Mouse (Mus musculus) embryonic facial prominence, embryonic 10.5 days (tissue): ENCODE measurements around the gene Dusp13. TPM values are rescaled to one million over a fixed set of nuclear protein-coding genes. Genes with fewer than 3 reads are reported as not detected.
A peak's percentile ranks its signal among the peaks of the same experiment; 100 is the strongest.

Experiments used
- DNase-seq: peaks from one replicate; pipeline ENCODE4 v3.0.0-alpha.2; 2017; ENCODE audit warnings: low spot score
- H3K27ac ChIP-seq: fragments of 300-500 bp; sonication (generic); replicated peaks from 2 replicates; pipeline ENCODE4 v1.5.1; 2016; ENCODE audit warnings: mild to moderate bottlenecking
- H3K27me3 ChIP-seq: fragments of 300-500 bp; sonication (generic); replicated peaks from 2 replicates; pipeline ENCODE4 v1.6.1; 2016; ENCODE audit warnings: low read depth, mild to moderate bottlenecking; ENCODE audit not compliant: poor library complexity, severe bottlenecking
- H3K36me3 ChIP-seq: fragments of 300-500 bp; sonication (generic); replicated peaks from 2 replicates; pipeline ENCODE4 v1.6.1; 2016; ENCODE audit warnings: mild to moderate bottlenecking, moderate library complexity
- H3K4me1 ChIP-seq: fragments of 300-500 bp; sonication (generic); 2 replicates; pipeline ENCODE4 v1.6.1; 2016
- H3K4me3 ChIP-seq: fragments of 300-500 bp; sonication (generic); 2 replicates; pipeline ENCODE4 v1.5.1; 2016; ENCODE audit warnings: mild to moderate bottlenecking, moderate library complexity
- H3K9me3 ChIP-seq: fragments of 300-500 bp; sonication (generic); 2 replicates; pipeline ENCODE4 v1.6.1; 2016; ENCODE audit warnings: mild to moderate bottlenecking
- WGBS: fragments of 180-500 bp; shearing (Covaris S2); methylation state at CpG from one replicate; pipeline ENCODE4 v1.1.7; 2016; 5-methylcytosine and 5-hydroxymethylcytosine counted together
- polyA plus RNA-seq: library from polyadenylated mRNA; unstranded; fragments of >200 nt; fragmentation: Nextera tagmentation; extraction: Ambion mirVana; gene quantifications from 2 replicates; pipeline ENCODE4 v1.2.1, GENCODE M21; 2016

Dusp13 gene
- polyA plus RNA-seq, 1 experiment from 2014 or later: not detected

DNA sequence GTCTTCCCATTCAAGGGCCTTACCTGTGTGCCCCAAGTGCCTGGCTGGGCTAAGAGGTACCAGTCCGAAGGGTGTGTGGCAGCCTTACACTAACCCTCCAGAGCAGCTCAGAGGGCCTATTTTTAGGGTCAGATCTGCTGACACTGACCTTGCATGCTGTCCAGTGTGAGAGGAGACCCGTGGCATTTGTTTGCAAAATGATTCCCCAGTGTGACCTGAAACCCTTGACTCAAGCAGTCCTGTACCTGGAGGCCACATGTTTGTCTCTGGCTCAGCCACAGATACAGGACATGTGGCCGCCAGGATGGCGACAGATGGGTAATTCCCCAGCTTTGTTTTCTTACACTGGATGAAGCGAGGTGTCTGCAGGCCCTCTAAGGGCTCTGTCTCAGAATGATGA lies 36.5 kb downstream of the Dusp13 start, which contains the start of gene Dupd1:
Gene Dupd1, minus strand, starts transcription at position 91 of the 400 bp plus-strand sequence.
- no peak within 1 kb of the TSS for H3K4me3 ChIP-seq
- H3K27ac ChIP-seq: 0 out of 2 replicates have a peak within 1 kb of the TSS, but pooled peaks have one; percentile 49
- H3K4me1 ChIP-seq: peaks cover 37% of the 10 kb centered on the region
- H3K9me3 ChIP-seq: no peaks in the 10 kb centered on the region
- no peak for DNase-seq
- WGBS: 63% methylated on average over 5 of the region's 5 CpGs
- H3K27me3 ChIP-seq: no peaks in the 10 kb centered on the region
- H3K36me3 ChIP-seq: no peaks in the 10 kb centered on the region

DNA sequence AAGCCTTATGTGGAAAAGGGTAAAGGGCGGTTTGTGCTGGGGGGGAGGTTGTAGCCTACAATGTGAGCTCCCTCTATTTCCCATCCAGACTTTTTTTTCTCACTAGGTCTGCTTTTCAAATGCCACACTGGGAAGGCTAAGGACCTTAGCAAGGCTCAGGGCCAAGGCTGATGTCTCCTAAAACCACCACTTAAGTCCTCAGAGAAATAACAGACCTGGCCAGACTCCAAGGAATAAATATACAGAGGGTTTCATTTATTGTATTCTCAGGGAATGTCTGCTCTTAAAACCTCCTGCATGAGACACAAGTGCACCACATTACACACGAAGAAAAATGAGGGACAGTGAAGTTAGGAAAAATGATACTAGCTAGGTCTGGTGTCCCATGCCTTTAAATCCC lies 39.8 kb downstream of the Dusp13 start:
- Histone ChIP-seq H3K27ac (no peak overlapping the region), H3K36me3 (no peaks in the 10 kb centered on the region), H3K4me3 (no peak overlapping the region), H3K27me3 (no peaks in the 10 kb centered on the region), H3K4me1 (peaks cover 35% of the 10 kb centered on the region), H3K9me3 (no peaks in the 10 kb centered on the region)
- DNase-seq: no peak
- WGBS: 81% methylated on average over 2 of the region's 2 CpGs

DNA sequence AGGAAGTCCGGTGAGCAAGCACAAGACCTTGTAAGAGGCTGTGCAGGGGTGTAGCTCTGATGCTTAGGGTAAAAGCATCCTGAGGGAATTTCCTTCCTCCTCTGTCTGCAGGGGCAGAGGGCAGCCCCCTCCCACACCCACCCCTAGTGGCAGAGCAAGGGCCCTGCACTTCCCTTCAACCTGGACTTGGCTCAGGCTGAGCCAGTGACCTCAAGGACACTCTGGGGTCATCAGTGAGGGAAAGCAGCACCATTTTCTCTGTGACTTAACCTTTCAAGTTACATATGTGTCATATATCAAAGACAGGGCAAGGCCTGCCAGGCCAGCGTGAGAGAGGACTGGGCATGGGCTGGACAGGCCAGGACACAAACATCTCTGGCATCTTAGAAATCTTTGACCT lies 41.4 kb downstream of the Dusp13 start:
- WGBS: 49% methylated on average over 2 of the region's 2 CpGs
- Histone ChIP-seq H3K9me3 (no peaks in the 10 kb centered on the region), H3K36me3 (no peaks in the 10 kb centered on the region), H3K27me3 (no peaks in the 10 kb centered on the region), H3K27ac (peak overlapping the region; percentile 65), H3K4me1 (peaks cover 30% of the 10 kb centered on the region), H3K4me3 (no peak overlapping the region)
- DNase-seq: peak; percentile 40

DNA sequence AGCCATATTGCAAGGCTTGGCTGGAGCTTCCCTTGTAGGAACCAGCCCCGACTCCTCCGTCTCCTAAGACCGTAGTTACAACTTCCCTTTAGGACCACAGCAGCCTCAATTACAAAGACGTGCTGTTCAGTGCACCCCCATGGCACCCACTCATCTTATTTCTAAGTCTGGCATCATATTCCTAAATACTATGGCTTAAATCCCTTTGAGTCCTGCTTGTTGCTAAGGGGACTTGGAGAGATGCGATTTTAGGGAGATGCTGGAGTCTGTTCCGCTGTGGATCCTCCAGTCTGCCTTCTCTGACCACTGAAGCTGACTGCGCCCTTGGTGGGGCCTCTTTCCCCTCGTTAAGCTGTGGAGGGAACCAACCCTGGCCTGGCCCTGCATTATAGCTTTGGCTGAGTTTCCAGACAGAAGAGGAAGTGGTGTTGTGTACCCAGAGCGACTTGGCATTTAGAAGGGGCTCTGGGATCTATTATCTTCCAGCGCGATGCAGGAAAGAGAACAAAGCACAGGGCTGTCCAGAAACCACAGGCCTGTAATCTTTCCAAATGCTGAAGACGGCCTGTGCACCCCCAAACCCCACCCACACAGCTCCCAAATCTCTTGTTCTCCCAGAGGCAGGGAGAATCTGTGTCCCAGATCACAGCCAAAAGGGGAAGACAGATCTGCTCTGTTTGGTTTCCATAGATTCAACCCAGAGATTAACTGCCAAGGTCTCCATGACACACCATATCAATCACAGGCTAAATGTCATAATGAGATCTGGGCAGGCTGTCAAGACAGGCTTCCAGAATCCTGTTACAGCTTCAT lies 44.0 kb downstream of the Dusp13 start:
- Histone ChIP-seq H3K27me3 (no peaks in the 10 kb centered on the region), H3K4me3 (no peak overlapping the region), H3K4me1 (peaks cover 29% of the 10 kb centered on the region), H3K36me3 (no peaks in the 10 kb centered on the region), H3K9me3 (no peaks in the 10 kb centered on the region), H3K27ac (peak overlapping the region; percentile 83)
- 52% methylated on average over 12 of the region's 12 CpGs for WGBS
- DNase-seq: peak; percentile 49

DNA sequence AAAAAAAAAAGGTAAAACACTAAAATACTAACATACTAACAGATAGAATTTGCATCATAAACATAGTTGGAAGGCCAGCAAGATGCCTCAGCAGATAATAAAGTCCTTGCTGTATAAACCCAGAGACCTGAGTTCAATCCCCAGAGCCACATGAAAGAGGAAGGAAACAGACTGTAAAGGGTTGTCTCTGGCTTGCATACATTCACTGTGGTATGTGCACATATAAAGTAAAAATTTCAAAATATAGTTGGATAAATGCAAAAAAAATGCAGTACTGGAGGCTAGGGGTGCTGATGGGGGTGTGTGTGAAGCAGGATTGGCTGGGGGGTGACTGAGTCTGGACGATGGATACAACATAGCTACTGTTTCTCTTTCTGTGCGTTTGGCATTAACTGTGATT lies 45.5 kb downstream of the Dusp13 start:
- DNase-seq: no peak
- H3K4me3 ChIP-seq: no peak overlapping the region
- WGBS: 90% methylated on average over 2 of the region's 2 CpGs
- no peaks in the 10 kb centered on the region for H3K36me3 ChIP-seq
- no peak overlapping the region for H3K27ac ChIP-seq
- no peaks in the 10 kb centered on the region for H3K27me3 ChIP-seq
- H3K9me3 ChIP-seq: no peaks in the 10 kb centered on the region
- H3K4me1 ChIP-seq: peaks cover 26% of the 10 kb centered on the region

DNA sequence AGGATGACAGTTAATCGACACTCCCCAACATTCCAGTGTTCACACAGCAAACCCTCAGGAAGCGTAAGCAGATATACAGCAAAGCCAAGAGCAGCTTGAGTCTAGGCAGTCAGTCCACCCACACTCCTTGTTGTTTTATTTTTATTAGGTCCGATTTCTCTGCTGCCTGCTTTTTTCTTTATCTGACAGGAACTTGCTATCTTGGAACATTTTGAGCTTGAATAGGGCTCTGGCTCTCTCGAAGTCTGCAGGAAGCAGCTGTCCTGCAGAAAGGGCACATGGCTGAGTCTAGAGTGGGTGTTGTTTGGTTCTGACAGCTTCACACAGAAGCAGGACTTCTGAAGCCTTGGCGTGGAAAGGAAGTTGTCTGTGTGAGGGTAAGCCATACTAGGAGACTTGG lies 47.7 kb downstream of the Dusp13 start:
- no peaks in the 10 kb centered on the region for H3K36me3 ChIP-seq
- H3K9me3 ChIP-seq: no peaks in the 10 kb centered on the region
- DNase-seq: no peak
- H3K27ac ChIP-seq: peak overlapping the region; percentile 19; the same call in 1 of the 2 replicates
- no peak overlapping the region for H3K4me3 ChIP-seq
- H3K27me3 ChIP-seq: no peaks in the 10 kb centered on the region
- WGBS: 79% methylated on average over 5 of the region's 5 CpGs
- peaks cover 16% of the 10 kb centered on the region for H3K4me1 ChIP-seq

DNA sequence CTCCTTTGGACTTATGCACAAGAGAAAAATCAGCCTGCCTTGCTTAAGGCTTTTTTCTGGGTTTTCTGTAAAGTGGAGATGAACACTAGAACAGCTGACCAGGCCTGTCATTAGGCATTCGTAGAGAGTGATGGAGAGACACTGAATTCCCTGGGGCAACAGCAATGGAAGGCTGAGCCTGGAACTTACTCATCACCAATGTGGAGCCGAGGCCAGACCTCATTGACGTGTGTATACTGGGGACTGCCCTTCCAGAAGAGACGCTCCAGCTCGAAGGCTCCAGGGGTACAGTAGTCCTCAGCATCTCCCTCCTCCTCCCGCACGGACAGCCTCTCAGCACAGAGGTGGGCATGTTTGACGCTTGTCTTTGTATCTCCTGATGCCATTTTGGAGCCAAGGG lies 48.3 kb downstream of the Dusp13 start:
- WGBS: 93% methylated on average over 8 of the region's 8 CpGs

DNA sequence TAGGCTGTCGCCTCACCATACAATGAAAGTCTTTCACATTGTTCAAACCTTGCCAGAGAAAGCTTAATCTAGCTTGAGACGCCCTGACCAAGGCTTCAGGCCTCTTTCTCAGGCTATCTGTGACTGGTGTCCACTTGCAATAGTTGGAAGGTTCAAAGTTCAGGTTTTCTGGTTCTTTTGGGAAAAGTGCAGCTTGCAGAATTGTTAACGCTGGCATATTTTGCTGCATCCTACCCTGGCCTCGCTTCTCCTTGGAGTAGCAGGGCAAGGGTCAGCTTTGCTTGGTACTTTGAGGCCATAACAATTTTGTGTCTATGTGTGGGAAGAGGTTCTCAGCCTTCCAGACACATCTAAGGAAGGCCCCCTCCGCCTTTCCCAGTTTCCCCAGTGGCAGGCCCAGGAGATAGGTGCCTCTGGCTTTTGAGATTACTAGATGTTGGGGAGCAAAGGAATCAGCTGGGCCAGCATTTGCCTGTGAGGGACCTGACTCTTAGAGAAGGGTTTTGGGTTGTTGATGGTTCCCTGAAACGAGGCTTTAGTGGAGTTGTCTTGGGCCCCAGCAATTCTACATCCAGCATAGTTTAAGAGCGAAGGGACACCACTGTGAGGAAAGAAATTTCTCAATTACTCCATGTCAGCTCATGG lies 54.7 kb downstream of the Dusp13 start:
- Histone ChIP-seq H3K4me1 (no peaks in the 10 kb centered on the region), H3K9me3 (peaks cover 4% of the 10 kb centered on the region), H3K4me3 (no peak overlapping the region), H3K36me3 (no peaks in the 10 kb centered on the region), H3K27me3 (no peaks in the 10 kb centered on the region), H3K27ac (no peak overlapping the region)
- DNase-seq: no peak
- WGBS: 79% methylated on average over 7 of the region's 7 CpGs

More for the DNA sequence above, 48.3 kb downstream of the Dusp13 start:
- peaks cover 16% of the 10 kb centered on the region for H3K4me1 ChIP-seq
- no peaks in the 10 kb centered on the region for H3K27me3 ChIP-seq
- DNase-seq: no peak
- no peaks in the 10 kb centered on the region for H3K36me3 ChIP-seq
- H3K9me3 ChIP-seq: no peaks in the 10 kb centered on the region
- no peak overlapping the region for H3K4me3 ChIP-seq
- H3K27ac ChIP-seq: no peak overlapping the region

DNA sequence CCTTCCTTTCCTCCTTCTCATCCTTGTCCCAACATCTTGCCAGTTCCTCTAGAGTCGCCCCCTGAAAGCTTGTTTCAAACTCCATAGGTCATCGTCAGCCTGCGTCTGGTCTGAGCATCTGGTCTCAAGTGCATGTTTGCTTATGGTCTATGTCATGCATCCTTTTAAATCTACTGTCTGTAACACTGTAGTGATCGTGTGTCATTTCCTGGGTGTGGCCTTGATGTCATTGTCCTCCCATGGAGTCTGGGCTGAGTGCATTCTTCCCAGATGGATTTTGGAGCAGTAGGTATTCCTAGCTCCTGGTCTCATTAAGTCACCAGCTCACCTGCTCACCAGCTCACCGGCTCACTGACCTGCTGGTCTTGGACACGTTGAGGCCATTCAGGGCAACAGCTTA lies 56.0 kb downstream of the Dusp13 start:
- no peaks in the 10 kb centered on the region for H3K27me3 ChIP-seq
- H3K4me1 ChIP-seq: no peaks in the 10 kb centered on the region
- no peak for DNase-seq
- no peaks in the 10 kb centered on the region for H3K36me3 ChIP-seq
- no peak overlapping the region for H3K27ac ChIP-seq
- no peak overlapping the region for H3K4me3 ChIP-seq
- WGBS: 82% methylated on average over 6 of the region's 6 CpGs
- peaks cover 4% of the 10 kb centered on the region for H3K9me3 ChIP-seq

DNA sequence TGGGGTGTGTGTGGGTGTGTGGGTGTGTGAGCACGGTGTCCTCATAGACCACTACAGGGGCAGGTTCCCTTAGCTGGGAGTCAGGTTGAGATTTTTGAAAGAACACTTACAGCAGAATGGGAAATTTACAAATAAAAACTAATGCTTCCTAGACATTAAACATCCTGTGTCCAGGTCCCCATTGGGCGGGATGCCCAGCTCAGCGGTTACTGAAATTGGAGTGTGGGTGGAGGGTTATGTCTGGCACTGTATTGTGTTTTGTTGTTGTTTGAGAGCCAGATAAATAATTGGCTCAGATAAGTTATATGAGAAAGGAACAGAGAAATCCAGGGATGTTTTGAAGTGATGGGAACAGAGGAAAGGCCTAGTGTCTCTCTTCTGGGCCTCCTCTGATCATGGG lies 59.9 kb downstream of the Dusp13 start:
- 85% methylated on average over 3 of the region's 3 CpGs for WGBS
- DNase-seq: no peak
- Histone ChIP-seq H3K4me3 (no peak overlapping the region), H3K27ac (no peak overlapping the region), H3K36me3 (no peaks in the 10 kb centered on the region), H3K27me3 (peaks cover 21% of the 10 kb centered on the region), H3K9me3 (peaks cover 4% of the 10 kb centered on the region), H3K4me1 (peaks cover 11% of the 10 kb centered on the region)

DNA sequence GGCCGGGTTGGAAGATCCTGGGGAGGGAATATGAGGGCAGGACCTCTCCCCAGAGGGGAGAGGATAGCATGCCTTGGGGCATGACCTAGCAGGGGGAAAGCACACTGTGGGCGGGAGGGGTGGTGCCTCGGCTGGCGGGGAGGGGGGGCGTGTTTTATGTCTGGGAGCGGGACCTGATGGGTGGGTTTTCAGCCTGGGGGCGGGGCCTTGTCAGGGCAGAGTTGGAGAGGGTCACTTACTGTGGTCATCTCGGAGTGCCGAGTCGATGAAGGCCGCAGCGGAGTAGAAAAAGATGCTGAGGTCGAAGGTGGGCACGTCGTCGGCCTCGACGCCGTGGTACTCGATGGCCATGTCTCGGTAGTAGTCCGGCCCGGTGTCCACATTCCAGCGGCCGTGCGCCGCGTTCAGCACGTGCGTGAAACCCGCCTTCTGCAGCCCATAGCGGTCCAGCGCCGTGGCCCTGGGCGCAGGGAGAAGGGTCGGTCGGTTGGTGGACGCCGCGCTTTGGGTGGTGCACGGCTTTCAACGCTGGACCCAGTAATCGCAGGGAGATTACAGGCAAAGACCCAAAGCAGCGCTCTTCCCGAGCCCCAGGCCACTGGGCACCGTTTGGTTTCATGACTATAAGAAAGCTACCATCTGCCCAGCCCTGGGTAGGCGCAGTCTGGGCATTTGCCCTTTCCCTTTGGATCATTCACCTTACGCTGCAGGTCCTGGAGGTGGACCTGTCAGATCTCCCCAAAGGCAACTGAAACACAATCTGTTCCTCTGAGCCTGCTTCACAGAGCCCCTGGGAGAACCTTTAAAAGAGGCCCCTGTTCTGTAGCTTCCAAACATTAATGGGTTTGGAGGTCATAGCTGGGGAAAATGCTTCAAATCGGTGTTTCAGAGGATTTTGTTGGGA lies 64.4 kb downstream of the Dusp13 start:
- H3K36me3 ChIP-seq: no peaks in the 10 kb centered on the region
- WGBS: 8% methylated on average over 49 of the region's 49 CpGs
- peak overlapping the region; percentile 55 for H3K4me3 ChIP-seq
- peaks cover 49% of the 10 kb centered on the region for H3K4me1 ChIP-seq
- H3K27me3 ChIP-seq: peaks cover 27% of the 10 kb centered on the region
- DNase-seq: peak; percentile 82
- peak overlapping the region; percentile 77 for H3K27ac ChIP-seq
- no peaks in the 10 kb centered on the region for H3K9me3 ChIP-seq

DNA sequence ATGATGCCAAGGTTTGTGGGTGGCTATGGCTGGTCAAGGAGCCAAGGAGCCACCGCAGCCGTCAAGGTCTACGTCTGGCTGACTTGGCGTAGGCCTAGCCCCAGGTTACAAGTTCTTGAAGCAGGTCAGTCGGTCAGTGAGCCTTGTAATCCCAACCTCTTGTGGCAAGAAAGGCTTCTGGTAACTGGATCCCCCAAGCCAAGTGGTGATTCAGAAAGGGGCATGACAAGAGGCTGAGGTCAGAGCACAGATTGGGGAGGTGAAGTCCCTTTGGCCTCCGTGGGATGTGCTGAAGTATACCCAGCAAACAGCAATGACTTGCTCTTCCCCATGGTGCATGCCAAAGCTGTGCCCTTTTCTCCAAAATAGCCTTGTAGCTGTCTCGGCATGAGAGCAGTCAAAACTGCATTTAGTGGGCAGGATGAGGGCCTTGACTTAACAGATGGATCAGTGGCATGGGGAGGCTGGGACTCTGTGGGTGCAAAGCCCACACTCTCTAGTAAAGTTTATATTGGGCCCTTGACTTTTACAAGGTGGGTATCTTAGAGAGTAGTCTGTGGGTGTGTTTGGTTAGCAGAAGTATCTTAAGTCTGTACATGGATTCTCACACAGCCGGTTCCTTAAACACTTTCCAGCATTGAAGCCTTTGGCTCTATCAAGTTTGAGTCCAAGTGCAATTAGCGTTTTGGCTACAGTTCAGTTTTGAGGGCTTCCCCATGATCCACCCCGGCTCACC lies 65.4 kb downstream of the Dusp13 start:
- Histone ChIP-seq H3K9me3 (no peaks in the 10 kb centered on the region), H3K4me1 (peaks cover 58% of the 10 kb centered on the region), H3K36me3 (no peaks in the 10 kb centered on the region), H3K27me3 (peaks cover 27% of the 10 kb centered on the region), H3K4me3 (no peak overlapping the region), H3K27ac (peak overlapping the region; percentile 77; the same call in 1 of the 2 replicates)
- WGBS: 73% methylated on average over 10 of the region's 10 CpGs
- no peak for DNase-seq
